Mouse (Mus musculus) gastrocnemius, postnatal 25 days (tissue): Measurements from ENCODE around the gene Endov. TPM values are rescaled to one million over a fixed set of nuclear protein-coding genes. Genes with fewer than 3 reads are reported as not detected.

Source experiments
- DNase-seq: peaks from one replicate; pipeline ENCODE4 v3.0.0; 2022
- total RNA-seq, 2 experiments: library from RNA; stranded (reverse); gene quantifications; 1 replicate in 1 of 2; 2 replicates in 1 of 2; pipeline ENCODE4 v1.2.3; 2021

Endov gene
- total RNA-seq, 2 experiments from 2014 or later, result 3.9 to 4.8 TPM

DNA sequence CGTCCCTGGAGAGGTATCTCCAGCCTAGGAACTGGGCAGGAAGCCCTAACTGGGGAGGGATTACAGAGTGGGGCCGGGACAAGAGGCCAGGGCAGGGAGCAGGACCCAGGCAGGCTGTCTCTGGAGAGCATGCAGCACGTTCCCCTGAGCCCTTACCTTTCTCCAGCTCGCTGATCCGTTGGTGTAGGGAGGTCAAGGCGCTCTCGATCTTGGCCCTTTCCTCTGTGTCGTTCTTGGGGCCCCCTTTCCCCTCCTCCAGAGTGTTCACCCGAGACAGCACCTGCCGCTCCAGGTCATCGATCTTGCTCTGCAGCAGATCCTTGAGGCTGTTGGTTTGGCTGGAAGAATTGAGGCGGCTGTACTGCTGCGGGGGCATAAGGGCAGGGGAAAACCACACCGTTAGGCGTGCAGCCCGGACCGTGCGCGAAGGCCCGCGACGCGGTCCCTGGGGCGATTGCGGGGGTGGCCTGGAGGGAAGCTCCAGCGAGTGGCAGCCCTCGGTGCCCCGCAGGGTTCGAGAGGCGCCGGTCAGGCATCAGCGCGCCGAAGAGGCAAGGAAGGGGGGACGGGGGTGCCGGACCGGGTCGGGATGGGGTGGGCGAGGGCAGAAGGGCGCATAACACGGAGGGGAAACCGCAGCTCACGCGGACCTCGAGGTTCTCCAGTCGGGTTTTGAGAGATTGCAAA, 55.5 kb downstream of the Endov start:
- DNase-seq, result peak; percentile 31

DNA sequence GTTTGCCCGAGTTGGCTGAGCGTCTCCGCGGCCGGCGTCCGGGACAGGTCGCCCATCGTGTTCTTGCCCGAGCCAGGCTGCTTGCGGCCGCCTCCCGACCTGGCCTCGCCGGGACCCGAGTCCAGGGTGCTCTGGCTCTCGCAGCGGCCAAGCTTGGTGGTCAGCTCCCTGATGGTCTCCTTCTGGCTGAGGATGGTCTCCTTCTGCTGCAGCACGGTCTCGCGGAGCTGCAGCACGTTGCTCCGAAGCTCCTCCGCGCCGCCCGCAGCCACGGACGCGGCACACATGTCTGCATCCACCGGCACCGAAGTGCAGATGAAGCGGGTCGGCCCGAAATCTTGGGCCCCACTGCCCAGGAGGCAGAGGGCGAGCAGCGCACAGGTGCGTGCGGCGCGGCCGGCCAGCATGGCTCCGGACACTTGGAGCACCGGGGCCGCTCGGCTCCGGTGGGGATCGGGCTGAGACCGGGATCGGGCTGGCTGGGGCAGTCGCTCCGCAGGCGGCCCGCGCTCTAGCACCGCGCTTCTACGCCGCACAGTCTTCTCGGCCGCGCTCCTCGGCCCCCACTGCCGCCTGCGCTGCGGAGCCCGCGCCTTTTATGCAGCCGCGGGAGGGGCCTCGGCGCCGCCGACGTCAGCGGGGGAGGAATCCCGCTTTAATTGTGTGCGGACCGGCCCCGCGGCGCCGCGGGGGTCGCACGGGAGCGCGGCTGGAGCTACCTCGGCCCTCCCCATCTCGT, 56.2 kb downstream of the Endov start, which contains the start of gene Nptx1:
Gene Nptx1 (minus strand): TSS at position 571 of the 739 bp plus-strand sequence.
- DNase-seq, result no peak

DNA sequence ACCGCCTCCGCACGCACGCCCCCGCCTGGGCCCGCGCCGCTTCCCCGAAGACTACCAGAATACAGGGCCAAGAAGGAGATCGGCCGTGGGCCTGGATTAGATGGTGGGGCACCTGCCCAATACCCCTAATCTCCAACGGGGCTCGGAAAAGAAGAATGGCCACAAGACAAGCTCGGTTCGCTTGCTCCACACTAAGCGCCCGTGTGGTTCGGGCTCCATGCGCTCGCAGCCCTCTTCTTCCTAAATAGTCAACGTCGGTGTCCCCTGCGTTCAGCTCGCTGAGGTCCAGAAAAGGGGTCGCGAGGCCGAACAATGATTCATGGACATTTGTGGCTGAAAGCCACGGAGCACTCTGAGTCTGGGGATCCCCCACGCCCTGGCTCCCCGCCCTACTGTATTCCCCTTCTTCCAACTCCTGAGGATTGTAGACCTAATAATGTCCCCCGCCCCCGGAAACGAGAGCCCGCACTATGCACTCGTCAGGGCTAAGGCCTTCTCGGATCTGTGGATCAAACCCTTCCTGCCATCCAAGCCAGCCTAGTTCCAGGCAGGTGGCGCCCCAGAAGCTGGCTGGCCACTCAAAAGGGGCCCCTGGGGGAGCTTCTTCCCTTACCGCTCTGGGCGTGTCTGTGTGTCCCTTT, 56.9 kb downstream of the Endov start:
- no peak for DNase-seq

DNA sequence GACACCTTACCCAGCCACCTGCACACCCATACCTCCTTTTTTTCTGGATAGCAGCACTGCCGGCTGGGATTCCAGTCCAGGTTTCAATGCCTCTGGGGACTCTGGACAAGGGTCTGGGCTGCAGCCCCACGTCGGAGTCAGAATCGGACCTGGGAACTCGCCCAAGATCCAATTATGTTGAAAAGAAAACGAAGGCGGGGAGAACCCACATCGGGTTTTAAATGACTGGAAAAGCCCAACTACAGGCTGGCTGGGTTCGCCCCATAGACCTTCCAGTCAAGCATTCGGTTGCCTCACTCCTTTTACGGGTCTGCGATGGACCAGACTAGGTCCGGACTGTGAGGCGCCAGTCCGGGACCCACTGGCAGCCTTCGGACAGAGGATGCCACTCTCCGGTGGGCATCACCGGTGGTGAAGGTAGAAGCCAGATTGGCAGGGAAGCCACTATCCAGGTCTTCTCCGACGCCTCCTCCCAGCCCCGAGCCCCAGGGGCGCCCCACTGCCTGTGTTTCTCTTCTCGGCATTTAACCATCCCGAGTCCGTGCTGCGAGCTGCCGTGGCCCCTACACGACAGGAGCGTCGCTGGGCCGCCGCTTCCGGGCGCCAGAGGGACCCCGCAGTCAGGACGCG, 57.7 kb downstream of the Endov start:
- no peak for DNase-seq

DNA sequence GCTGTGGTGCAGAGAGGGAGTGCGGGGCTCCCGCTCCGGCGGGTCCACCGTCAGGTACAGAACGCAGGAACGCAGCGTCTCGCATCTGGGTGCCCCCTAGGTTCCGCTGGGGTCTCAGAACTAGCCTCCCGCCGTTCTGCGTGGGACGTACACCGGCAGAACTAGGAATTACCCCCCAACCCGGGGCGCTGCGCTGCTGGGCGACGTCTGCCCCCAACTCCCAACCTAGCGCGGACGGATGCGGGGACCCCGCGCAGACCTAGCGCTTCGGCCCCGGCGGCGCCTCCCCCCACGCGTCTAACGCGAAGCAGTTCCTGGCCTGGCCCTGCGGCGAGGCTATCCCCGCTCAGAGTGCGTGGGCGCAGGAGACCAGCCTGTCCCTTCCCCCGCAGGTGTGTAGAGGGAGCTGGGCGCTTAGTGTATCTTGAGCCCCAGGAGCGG, 58.2 kb downstream of the Endov start:
- DNase-seq, result no peak

- DNase-seq, result no peak
Observed at GRCm38 (mm10) chr11:119550546-119551335, 59.6 kb downstream of the Endov start.

- DNase-seq, result no peak
Observed at GRCm38 (mm10) chr11:119551468-119551867, 60.3 kb downstream of the Endov start.

DNA sequence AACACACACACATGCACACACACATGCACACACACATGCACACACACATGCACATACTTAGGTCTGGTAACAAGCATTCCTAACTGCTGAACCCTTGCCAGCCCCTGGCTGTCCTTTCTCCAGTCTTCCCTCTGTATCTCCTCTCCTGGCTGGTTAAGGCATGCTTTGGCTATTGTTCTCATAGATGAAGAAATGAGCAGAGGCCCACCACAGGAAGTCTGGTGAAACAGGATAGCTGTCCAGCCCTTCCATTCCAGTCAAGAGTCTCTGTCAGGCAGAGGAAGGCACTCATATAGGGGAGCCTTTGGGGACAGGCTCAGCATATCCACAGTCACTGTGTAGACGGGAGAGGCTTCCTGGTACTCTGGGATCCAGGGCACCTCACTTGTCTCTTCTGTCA, 61.2 kb downstream of the Endov start:
- DNase-seq, result no peak

DNA sequence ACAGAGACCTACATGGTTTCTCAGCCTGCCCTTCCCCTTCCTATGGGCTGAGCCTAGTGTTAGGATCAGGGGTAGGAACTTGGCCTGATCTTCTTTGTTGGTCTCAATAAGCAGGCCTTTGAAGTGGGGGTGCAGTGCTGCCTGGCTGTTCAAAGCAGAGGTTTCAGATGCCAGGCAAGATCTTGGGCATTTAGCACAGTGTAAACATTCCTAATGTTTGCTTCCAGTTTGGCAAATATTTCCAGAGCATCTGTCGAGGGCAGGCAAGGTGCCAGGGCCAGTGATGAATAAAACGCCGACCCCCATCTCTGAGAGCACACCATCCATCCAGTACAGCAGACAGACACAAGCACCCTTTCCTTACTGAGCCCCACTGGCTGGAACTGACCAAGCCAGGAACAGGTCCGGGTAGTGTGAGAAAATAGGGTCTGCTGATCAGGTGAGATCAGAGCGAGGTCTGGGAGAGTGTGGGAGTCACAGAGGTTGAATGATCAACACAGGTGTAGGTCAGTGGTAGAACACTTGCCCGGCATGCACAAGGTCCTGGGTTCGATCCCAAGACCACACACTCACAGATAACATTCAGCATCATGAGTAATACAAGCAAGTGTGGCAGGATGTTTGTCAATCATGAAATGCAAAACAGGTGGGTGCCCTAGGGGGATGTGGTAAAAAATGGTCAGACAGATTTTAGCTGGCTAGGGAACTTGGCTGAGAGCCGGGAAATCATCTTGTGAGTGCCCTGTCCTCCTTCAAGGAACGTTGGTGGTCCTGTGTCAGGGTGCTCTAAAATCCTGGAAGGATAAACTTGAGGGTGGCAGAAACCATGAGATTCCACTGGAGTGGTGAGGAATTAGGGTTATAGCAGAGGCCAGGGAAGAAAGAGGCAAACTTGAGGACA, 62.0 kb downstream of the Endov start:
- DNase-seq, result no peak

- no peak for DNase-seq
Observed at GRCm38 (mm10) chr11:119554706-119555105, 63.6 kb downstream of the Endov start.

GRCm38 (mm10) chr11:119555170-119555569, 64.0 kb downstream of the Endov start:
- DNase-seq, result no peak

DNA sequence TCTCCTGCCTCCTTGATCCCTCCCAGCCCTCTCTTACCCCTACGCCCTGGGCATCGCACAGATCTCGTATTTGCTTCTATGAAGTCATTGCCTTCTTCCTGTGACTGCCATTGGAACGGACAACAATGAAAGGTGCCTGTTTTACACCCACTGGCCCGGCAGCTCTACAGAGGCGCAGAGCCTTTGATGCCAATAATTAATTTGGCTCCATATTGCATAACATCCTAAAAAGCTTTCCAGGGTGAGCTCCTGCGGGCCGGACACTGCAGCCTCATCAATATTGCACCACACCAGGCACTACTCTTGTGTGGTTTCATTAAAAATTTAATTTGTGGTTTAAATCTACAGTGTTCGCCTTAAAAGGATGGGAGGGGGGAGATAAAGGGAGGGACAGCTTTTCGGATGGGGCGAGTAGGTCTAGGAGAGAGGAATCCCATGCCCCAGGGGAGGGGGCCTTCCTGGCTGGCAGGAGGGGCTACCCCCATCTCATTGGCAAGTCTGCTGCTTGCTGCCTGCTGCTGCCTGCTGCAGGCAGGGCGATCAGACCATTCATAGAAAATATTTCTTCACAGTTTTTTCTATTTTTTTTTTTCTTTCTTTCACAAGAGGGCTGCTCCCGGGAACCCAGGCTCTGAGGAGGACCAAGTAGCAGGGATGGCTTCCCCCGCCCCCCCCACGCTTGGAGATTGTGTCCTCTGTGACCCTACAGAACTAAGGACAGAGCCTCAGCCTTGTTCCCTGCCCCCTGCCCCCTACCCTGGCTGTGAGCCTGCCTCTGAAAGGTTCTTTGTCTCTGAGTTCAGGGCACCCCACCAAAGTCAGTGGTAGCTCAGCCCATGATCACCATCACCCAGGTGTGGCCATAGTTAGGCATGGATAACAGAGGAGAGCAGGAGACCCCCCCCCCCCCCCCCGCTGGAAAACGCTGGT, 67.1 kb downstream of the Endov start:
- no peak for DNase-seq

DNA sequence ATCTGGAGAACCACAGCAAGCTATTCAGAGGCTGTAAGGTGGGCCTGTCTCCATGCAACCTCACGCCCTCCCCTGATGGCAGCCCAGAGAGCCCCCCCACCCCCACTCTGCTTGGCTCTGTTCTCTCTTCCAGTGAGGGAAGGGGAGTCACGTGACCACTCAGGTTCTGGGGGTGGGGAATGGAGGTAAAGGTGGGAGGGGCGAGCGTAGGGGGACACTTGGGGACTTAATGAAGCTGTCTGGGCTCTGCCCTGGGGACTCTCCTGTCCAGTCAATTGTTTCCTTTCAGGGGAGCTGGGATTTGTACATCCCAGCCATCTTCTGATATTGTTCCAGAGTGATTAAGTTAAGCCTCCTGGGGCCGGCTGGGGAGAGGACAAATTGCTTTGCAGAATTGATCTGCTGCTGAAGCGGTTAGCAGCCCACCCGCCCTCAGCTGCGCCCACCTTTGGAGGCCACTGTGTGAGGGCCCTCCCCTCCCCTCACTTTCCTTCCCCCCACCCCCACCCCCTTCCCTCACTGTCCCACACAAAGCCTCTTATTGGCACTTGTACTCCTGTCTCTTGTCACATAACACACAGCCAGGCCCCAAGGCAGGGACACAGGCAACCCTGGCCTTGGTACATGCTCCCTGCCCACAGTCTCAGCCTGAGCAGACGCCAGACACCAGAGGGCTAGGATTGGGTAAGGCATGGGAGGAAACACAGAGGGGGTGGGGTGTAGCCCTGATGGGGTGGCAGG, 67.9 kb downstream of the Endov start:
- DNase-seq, result no peak

Other genes starting within 250 kb of the Endov start
- 100 to 1,000 TPM; 110 to 138 TPM for gene Gaa, start 223.5 kb upstream of the Endov start, total RNA-seq
- gene Eif4a3, start 191.3 kb upstream of the Endov start, total RNA-seq, result 10 to 100 TPM; 29.9 to 36.9 TPM
- gene Card14, start 183.6 kb upstream of the Endov start, total RNA-seq, result under 1 TPM; 0.43 to 0.51 TPM
- gene Sgsh, start 135.8 kb upstream of the Endov start, total RNA-seq, result 1 to 10 TPM; 3.1 to 3.3 TPM
- 1 to 10 TPM; 2.4 to 3.5 TPM for gene Slc26a11, start 135.8 kb upstream of the Endov start, total RNA-seq
- gene Rnf213, start 98.2 kb upstream of the Endov start, total RNA-seq, result 1 to 10 TPM; 5.2 to 5.7 TPM
- under 1 TPM; 0.08 to 0.19 TPM for gene Nptx1, start 56.4 kb downstream of the Endov start, total RNA-seq
- 10 to 100 TPM; 23.7 to 24.8 TPM for gene Rptor, start 111.6 kb downstream of the Endov start, total RNA-seq